Mouse (Mus musculus) heart, adult 18-20 months (tissue): Measurements from ENCODE around the gene Glt8d1. TPM values are rescaled to one million over a fixed set of nuclear protein-coding genes. Genes with fewer than 3 reads are reported as not detected.

Source experiments
- total RNA-seq, 2 experiments: library from RNA; stranded (reverse); gene quantifications; 2 replicates each; pipeline ENCODE4 v1.2.3; 2021

Glt8d1 gene
- total RNA-seq, 2 experiments from 2014 or later, result 19.8 to 22.5 TPM

Other genes starting within 250 kb of the Glt8d1 start
- gene Tmem110, start 175.8 kb upstream of the Glt8d1 start, total RNA-seq, result 1 to 10 TPM; 6.0 to 8.5 TPM
- gene Mustn1, start 122.2 kb upstream of the Glt8d1 start, total RNA-seq, result 10 to 100 TPM; 12.5 to 14.4 TPM
- gene Itih4, start 114.9 kb upstream of the Glt8d1 start, total RNA-seq, result 1 to 10 TPM; 3.1 to 7.9 TPM
- gene Itih3, start 77.6 kb upstream of the Glt8d1 start, total RNA-seq, result under 1 TPM; 0.27 to 0.69 TPM
- not detected for gene Itih1, start 58.1 kb upstream of the Glt8d1 start, total RNA-seq
- gene Nek4, start 50.0 kb upstream of the Glt8d1 start, total RNA-seq, result 1 to 10 TPM; 4.8 TPM
- gene Spcs1, start 272 bp downstream of the Glt8d1 start, total RNA-seq, result 100 to 1,000 TPM; 132 to 138 TPM
- gene Pbrm1, start 17.7 kb downstream of the Glt8d1 start, total RNA-seq, result 10 to 100 TPM; 51.7 to 57.7 TPM
- 10 to 100 TPM; 23.9 to 25.9 TPM for gene Gnl3, start 17.8 kb downstream of the Glt8d1 start, total RNA-seq
- 10 to 100 TPM; 74.5 to 87.4 TPM for gene Smim4, start 127.6 kb downstream of the Glt8d1 start, total RNA-seq
- 10 to 100 TPM; 19.2 TPM for gene Nt5dc2, start 129.7 kb downstream of the Glt8d1 start, total RNA-seq
- 10 to 100 TPM; 63.2 to 64.1 TPM for gene Stab1, start 167.2 kb downstream of the Glt8d1 start, total RNA-seq
- gene Tnnc1, start 206.9 kb downstream of the Glt8d1 start, total RNA-seq, result 1,000 to 10,000 TPM; 5,748 to 6,764 TPM
- gene Nisch, start 215.5 kb downstream of the Glt8d1 start, total RNA-seq, result 100 to 1,000 TPM; 118 to 119 TPM
- 10 to 100 TPM; 13.5 to 15.7 TPM for gene Sema3g, start 216.5 kb downstream of the Glt8d1 start, total RNA-seq
- 1 to 10 TPM; 4.2 to 5.1 TPM for gene Phf7, start 249.9 kb downstream of the Glt8d1 start, total RNA-seq